Mouse (Mus musculus): Measurements from ENCODE around the gene Mindy2. TPM values are rescaled to one million over a fixed set of nuclear protein-coding genes. Genes with fewer than 3 reads are reported as not detected.

Gene Mindy2
- polyA plus RNA-seq, 1 experiment = 32.1 TPM

DNA sequence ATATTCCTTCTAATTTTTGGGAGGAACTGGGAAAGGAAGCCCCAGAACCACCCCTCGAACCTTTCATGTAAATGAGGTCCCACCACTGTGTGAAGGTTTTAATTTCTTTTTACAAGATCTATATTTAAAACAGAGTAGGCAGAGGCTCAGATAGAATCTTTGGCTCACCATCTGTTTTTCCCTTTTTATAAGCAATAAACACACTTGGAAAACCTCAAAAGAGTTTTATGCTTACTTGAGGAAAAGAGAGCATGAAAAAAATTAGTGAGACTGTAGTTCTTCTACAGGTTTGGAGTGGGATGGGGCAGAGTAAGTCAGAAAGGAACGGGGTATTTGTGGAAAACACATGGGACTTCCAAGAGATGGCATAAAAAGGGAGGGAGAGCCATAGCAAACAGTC is 4.8 kb downstream of the Mindy2 start:
- peaks cover 3% of the 10 kb centered on the region for H3K4me1 ChIP-seq (ENCODE audit: control insufficient read depth, insufficient read depth, insufficient read length, low read length)
- no peak overlapping the region for H3K4me3 ChIP-seq (ENCODE audit: insufficient read depth, low read depth, low read length)

DNA sequence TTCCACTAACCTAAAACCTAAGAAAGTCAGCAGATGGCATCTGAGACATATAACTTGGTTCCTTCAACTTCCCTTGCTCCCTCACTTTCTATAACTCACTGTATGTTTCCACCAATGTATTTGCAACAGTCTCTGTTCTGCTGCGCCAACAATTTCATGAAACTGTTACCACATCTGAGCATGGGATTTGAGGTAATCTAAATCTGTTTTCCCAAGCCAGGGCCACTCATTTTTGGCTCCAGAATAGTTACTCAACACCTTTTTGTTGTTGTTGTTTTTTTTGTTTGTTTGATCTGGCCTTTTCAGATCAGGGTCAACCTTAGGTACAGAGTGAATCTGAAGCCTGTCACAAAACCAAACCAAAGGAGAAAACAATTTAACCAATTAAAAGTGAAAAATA is 6.0 kb downstream of the Mindy2 start:
- peaks cover 3% of the 10 kb centered on the region for H3K4me1 ChIP-seq (ENCODE audit: control insufficient read depth, insufficient read depth, insufficient read length, low read length)
- no peak overlapping the region for H3K4me3 ChIP-seq (ENCODE audit: insufficient read depth, low read depth, low read length)
- no peak overlapping the region; the same call in 1 of the 2 replicates for H3K27ac ChIP-seq (replicated peaks; ENCODE audit: low read depth, low read length)

More for the DNA sequence above, 4.8 kb downstream of the Mindy2 start:
- no peak overlapping the region for H3K27ac ChIP-seq (replicated peaks; ENCODE audit: low read depth, low read length)

DNA sequence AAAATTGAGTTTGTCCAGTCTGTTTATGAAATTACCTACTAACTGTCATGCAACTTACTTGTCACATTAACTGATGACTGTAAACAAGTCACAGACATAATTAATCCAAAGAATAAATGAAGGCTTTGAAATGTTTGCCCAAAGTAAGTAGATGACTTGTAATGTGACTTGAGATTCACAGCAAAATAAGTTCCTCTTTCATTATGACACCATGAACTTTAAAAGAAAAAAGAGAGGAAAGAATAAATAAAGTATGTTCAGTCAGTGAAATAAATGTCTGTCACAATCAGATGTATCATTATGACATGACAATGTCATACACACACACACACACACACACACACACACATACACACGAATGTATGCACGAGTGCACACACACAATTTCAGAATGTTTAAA is 6.7 kb downstream of the Mindy2 start:
- Histone ChIP-seq H3K4me3 (ENCODE audit: insufficient read depth, low read depth, low read length) (no peak overlapping the region), H3K27ac (replicated peaks; ENCODE audit: low read depth, low read length) (no peak overlapping the region; the same call in 1 of the 2 replicates), H3K4me1 (ENCODE audit: control insufficient read depth, insufficient read depth, insufficient read length, low read length) (peaks cover 3% of the 10 kb centered on the region)

- no peak overlapping the region for H3K4me3 ChIP-seq (ENCODE audit: insufficient read depth, low read depth, low read length)
- H3K27ac ChIP-seq (replicated peaks; ENCODE audit: low read depth, low read length) = no peak overlapping the region
- no peaks in the 10 kb centered on the region for H3K4me1 ChIP-seq (ENCODE audit: control insufficient read depth, insufficient read depth, insufficient read length, low read length)
Measured at GRCm38 (mm10) chr9:70636748-70637147, 20.2 kb downstream of the Mindy2 start.

GRCm38 (mm10) chr9:70631665-70632064 is 25.3 kb downstream of the Mindy2 start:
- Histone ChIP-seq H3K4me1 (ENCODE audit: control insufficient read depth, insufficient read depth, insufficient read length, low read length) (no peaks in the 10 kb centered on the region), H3K4me3 (ENCODE audit: insufficient read depth, low read depth, low read length) (no peak overlapping the region), H3K27ac (replicated peaks; ENCODE audit: low read depth, low read length) (no peak overlapping the region)

DNA sequence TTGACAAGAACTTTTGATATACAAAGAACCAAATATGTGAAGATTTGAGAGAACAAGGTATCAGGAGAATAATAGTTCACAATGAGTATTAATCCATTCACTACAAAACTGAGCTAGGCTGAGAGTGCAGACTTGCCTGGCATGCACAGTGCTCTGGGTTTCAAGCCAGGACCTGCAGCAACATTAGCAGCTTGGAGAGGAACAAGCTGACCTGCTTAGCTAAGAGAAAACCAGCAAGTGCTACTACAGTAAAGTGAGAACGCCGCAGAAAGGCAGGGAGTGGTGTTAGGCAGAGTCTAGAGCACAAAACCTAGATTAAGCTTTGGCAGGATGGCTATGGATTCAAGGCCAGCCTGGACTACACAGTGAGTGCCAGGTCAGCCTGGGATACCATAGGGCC is 27.3 kb downstream of the Mindy2 start:
- H3K27ac ChIP-seq (replicated peaks; ENCODE audit: low read depth, low read length) = no peak overlapping the region
- H3K4me3 ChIP-seq (ENCODE audit: insufficient read depth, low read depth, low read length) = no peak overlapping the region

DNA sequence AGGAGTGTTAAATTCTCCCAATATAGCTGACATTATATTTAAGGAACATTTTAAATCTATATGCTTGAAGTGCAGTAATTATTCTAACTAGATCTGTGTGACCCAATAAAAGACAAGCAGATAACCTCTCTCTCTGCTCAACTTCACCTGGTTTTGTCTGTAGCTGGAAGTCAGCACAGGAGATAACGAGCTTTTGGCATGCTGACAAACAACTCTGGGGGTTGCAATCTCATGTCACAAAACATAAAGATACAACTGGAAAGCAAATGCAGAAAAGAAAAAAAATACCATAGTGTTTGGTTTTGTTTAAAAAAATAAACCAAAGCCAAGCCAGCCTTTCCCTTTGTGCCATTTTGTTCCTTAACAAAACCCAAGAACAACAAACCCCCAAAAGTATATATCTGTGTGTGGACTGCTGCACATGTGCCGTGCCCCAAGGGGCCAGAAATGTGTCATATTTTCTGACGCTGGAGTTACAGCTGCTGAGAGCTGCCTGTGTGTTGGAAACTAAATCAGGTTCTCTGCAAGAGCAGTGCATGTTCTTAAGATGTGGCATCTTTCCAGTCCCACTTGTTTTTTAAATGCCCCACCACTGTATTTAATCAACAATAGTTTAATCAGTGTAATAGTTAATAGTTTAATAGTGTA is 45.8 kb downstream of the Mindy2 start:
- no peaks in the 10 kb centered on the region for H3K4me1 ChIP-seq (ENCODE audit: control insufficient read depth, insufficient read depth, insufficient read length, low read length)
- H3K4me3 ChIP-seq (ENCODE audit: insufficient read depth, low read depth, low read length) = no peak overlapping the region
- H3K27ac ChIP-seq (replicated peaks; ENCODE audit: low read depth, low read length) = no peak overlapping the region

More for the DNA sequence above, 27.3 kb downstream of the Mindy2 start:
- no peaks in the 10 kb centered on the region for H3K4me1 ChIP-seq (ENCODE audit: control insufficient read depth, insufficient read depth, insufficient read length, low read length)

GRCm38 (mm10) chr9:70602186-70602845 is 54.7 kb downstream of the Mindy2 start:
- Histone ChIP-seq H3K4me1 (ENCODE audit: control insufficient read depth, insufficient read depth, insufficient read length, low read length) (no peaks in the 10 kb centered on the region), H3K4me3 (ENCODE audit: insufficient read depth, low read depth, low read length) (no peak overlapping the region), H3K27ac (replicated peaks; ENCODE audit: low read depth, low read length) (no peak overlapping the region)

DNA sequence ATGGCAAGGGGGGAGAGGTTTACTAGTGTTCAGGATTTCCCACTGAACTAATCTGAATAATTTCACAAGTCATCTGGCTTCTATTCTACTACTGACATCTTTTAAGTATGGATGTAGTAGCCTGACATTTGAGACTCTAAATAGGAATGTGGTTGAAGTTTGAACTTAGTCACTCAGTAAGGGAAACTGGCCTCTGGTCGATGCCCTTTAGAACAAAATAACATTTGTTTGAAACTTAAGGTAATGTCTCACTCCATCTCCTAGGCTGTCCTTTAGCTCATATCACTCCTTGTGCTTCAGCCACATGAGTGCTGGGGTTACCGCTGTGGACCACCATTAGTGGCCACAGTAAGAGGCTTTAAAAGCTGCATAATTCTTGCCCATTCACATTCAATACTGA is 58.7 kb downstream of the Mindy2 start:
- no peak overlapping the region for H3K27ac ChIP-seq (replicated peaks; ENCODE audit: low read depth, low read length)
- H3K4me1 ChIP-seq (ENCODE audit: control insufficient read depth, insufficient read depth, insufficient read length, low read length) = no peaks in the 10 kb centered on the region
- no peak overlapping the region for H3K4me3 ChIP-seq (ENCODE audit: insufficient read depth, low read depth, low read length)

DNA sequence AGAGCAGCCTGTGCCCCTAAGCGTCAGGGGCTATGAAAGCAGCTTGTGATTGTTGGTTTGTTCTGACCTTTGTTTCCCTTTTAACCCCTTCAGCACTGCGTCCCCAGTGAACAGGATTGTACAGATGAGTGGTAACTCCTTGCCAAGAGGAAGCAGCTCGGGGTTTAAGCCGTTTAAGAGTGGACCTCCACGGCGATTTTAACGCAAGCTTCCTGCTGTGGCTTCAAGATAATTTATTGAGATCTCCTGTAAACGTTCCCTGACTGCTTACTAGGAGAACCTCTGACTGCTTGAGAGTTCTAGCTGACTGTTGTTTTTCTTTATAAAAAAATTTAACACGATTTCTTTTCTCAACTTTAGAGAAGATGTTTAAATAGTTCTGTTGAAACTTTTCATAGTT is 65.5 kb downstream of the Mindy2 start:
- H3K4me3 ChIP-seq (ENCODE audit: insufficient read depth, low read depth, low read length) = no peak overlapping the region
- no peaks in the 10 kb centered on the region for H3K4me1 ChIP-seq (ENCODE audit: control insufficient read depth, insufficient read depth, insufficient read length, low read length)
- H3K27ac ChIP-seq (replicated peaks; ENCODE audit: low read depth, low read length) = no peak overlapping the region

- no peak overlapping the region for H3K4me3 ChIP-seq (ENCODE audit: insufficient read depth, low read depth, low read length)
- no peaks in the 10 kb centered on the region for H3K4me1 ChIP-seq (ENCODE audit: control insufficient read depth, insufficient read depth, insufficient read length, low read length)
- no peak overlapping the region for H3K27ac ChIP-seq (replicated peaks; ENCODE audit: low read depth, low read length)
Measured at GRCm38 (mm10) chr9:70590775-70591174, 66.2 kb downstream of the Mindy2 start.

DNA sequence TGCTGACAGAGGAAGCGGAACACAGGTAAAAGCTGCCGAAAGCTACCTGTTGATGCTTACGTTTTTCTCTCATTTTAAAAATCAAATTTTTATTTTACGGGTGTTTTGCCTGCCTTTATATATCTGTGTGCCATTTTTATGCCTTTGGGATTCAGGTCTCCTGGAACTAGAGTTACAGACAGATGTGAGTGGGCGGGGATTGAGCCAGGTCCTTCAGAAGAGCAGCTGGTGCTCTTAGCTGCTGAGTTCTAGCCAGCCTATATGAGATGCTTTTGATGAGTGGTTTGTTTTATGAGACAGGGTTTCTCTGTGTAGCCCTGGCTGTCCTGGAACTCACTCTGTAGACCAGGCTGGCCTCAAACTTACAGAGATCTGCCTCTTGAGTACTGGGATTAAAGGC is 69.8 kb downstream of the Mindy2 start:
- Histone ChIP-seq H3K27ac (replicated peaks; ENCODE audit: low read depth, low read length) (no peak overlapping the region), H3K4me3 (ENCODE audit: insufficient read depth, low read depth, low read length) (no peak overlapping the region), H3K4me1 (ENCODE audit: control insufficient read depth, insufficient read depth, insufficient read length, low read length) (no peaks in the 10 kb centered on the region)

GRCm38 (mm10) chr9:70585172-70585571 is 71.8 kb downstream of the Mindy2 start:
- Histone ChIP-seq H3K4me1 (ENCODE audit: control insufficient read depth, insufficient read depth, insufficient read length, low read length) (no peaks in the 10 kb centered on the region), H3K4me3 (ENCODE audit: insufficient read depth, low read depth, low read length) (no peak overlapping the region), H3K27ac (replicated peaks; ENCODE audit: low read depth, low read length) (no peak overlapping the region)

- Histone ChIP-seq H3K4me3 (ENCODE audit: insufficient read depth, low read depth, low read length) (no peak overlapping the region), H3K27ac (replicated peaks; ENCODE audit: low read depth, low read length) (no peak overlapping the region), H3K4me1 (ENCODE audit: control insufficient read depth, insufficient read depth, insufficient read length, low read length) (no peaks in the 10 kb centered on the region)
Measured at GRCm38 (mm10) chr9:70584641-70585040, 72.3 kb downstream of the Mindy2 start.

DNA sequence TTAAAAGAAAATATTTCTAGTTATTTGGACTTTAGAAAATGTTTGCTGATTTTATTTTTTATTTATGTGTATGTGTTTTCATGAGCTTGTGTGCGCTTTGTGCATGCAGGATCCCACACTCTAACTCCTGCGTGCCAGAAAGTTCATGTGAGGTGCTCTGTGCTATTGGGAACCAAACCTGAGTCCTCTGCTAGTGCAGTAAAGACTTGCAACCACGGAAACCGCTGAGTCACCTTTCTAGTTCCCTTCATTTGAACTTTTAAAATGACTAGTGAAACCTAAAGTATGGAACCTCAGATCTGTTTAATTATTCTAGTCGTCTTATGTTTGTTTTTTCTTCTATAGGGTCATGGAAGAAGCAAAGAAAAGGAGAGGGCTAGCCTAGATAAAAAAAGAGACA is 76.0 kb downstream of the Mindy2 start:
- H3K4me3 ChIP-seq (ENCODE audit: insufficient read depth, low read depth, low read length) = no peak overlapping the region
- no peak overlapping the region for H3K27ac ChIP-seq (replicated peaks; ENCODE audit: low read depth, low read length)
- no peaks in the 10 kb centered on the region for H3K4me1 ChIP-seq (ENCODE audit: control insufficient read depth, insufficient read depth, insufficient read length, low read length)

DNA sequence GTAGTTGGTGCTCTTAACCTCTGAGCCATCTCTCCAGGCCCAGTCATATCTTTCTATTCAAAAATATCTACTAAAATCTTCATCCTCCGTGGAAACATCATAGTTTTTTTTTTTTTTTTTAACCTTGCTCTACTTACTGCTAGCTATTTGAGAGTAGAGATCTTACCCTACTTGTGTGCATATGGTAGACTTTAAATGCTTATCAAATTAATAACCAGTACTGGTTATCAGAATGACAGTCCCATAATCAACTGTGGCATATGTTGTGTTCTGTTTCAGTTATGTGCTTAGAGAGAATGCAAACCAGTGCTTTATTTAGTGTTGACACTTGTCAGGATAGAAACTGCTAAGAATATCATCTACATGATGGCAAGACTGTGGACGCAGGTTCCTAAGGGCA is 78.9 kb downstream of the Mindy2 start:
- no peaks in the 10 kb centered on the region for H3K4me1 ChIP-seq (ENCODE audit: control insufficient read depth, insufficient read depth, insufficient read length, low read length)
- H3K4me3 ChIP-seq (ENCODE audit: insufficient read depth, low read depth, low read length) = no peak overlapping the region
- no peak overlapping the region for H3K27ac ChIP-seq (replicated peaks; ENCODE audit: low read depth, low read length)

Measured in brown adipose tissue, adult 24 weeks (tissue).